Mouse (Mus musculus) stomach, postnatal 0 days (tissue): ENCODE measurements around the gene Agmo. TPM values are rescaled to one million over a fixed set of nuclear protein-coding genes. Genes with fewer than 3 reads are reported as not detected.

ENCODE experiments used
- ATAC-seq: fragments of 200-750 bp; cut with Nextera tagmentation; 2 replicates; pipeline ENCODE4 v1.8.0; 2017; ENCODE audit not compliant: low FRiP score, low TSS enrichment
- DNase-seq: peaks from one replicate; pipeline ENCODE4 v3.0.0-alpha.2; 2016; ENCODE audit warnings: low spot score
- H3K27ac ChIP-seq: fragments of 300-500 bp; sonication (generic); replicated peaks from 2 replicates; pipeline ENCODE4 v1.5.1; 2014; ENCODE audit warnings: mild to moderate bottlenecking, control low read depth
- H3K27me3 ChIP-seq: fragments of 300-500 bp; sonication (generic); 2 replicates; pipeline ENCODE4 v1.6.1; 2014; ENCODE audit warnings: low read length; ENCODE audit not compliant: control insufficient read depth, insufficient read depth
- H3K36me3 ChIP-seq: fragments of 300-500 bp; sonication (generic); 2 replicates; pipeline ENCODE4 v1.6.1; 2014; ENCODE audit warnings: low read length, mixed read lengths; ENCODE audit not compliant: control insufficient read depth, insufficient read depth
- H3K4me1 ChIP-seq: fragments of 300-500 bp; sonication (generic); replicated peaks from 2 replicates; pipeline ENCODE4 v1.6.1; 2014; ENCODE audit warnings: antibody characterized with exemption; ENCODE audit not compliant: control insufficient read depth, insufficient read depth
- H3K4me2 ChIP-seq: fragments of 300-500 bp; sonication (generic); replicated peaks from 2 replicates; pipeline ENCODE4 v1.6.1; 2014; ENCODE audit warnings: low read depth, mild to moderate bottlenecking, control low read depth, moderate library complexity
- H3K4me3 ChIP-seq: fragments of 300-500 bp; sonication (generic); 2 replicates; pipeline ENCODE4 v1.5.1; 2014; ENCODE audit warnings: low read depth, low read length, control low read depth
- H3K9ac ChIP-seq: fragments of 300-500 bp; sonication (generic); 2 replicates; pipeline ENCODE4 v1.6.1; 2014; ENCODE audit warnings: mild to moderate bottlenecking, low read length, control low read depth, mixed read lengths
- H3K9me3 ChIP-seq: fragments of 300-500 bp; sonication (generic); 2 replicates; pipeline ENCODE4 v1.6.1; 2016; ENCODE audit warnings: low read length; ENCODE audit not compliant: control insufficient read depth
- CTCF ChIP-seq: IDR thresholded peaks from 2 replicates; pipeline ENCODE4 v1.5.1; 2016; ENCODE audit warnings: antibody characterized with exemption, low read depth, mild to moderate bottlenecking, moderate library complexity
- EP300 ChIP-seq: optimal IDR thresholded peaks from 2 replicates; pipeline ENCODE3; 2016; ENCODE audit warnings: antibody characterized with exemption
- WGBS: fragments of 180-500 bp; shearing (Covaris S2); extraction: QIAGEN DNeasy Blood & Tissue Kit; methylation state at CpG from one replicate; pipeline ENCODE4 v1.1.7; 2014; 5-methylcytosine and 5-hydroxymethylcytosine counted together
- polyA plus RNA-seq: library from polyadenylated mRNA; unstranded; fragments of >200 nt; fragmentation: Nextera tagmentation; extraction: Ambion mirVana; gene quantifications from 2 replicates; pipeline ENCODE4 v1.2.1, GENCODE M21; 2015

The Agmo gene
- polyA plus RNA-seq, 1 experiment from 2014 or later, result 6.9 TPM

DNA sequence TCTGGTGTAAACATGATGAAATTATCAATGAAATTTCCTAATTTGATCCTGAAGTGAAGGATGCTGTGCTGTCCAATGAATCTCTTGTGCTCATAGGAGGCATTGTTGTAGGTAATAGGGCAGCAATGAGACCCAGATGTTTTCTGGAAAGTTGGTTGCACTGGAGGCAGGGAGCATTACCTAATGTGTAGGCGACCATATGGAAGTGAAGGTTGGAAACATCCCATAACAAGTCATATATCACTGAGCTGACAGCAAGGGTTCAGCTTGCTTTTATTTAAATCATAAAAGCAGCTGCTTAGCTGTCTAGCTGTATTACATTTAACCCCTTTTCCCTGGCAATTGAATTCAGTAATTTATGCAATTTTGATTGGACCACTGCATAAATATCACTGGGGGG, 299.6 kb downstream of the Agmo start:
- Histone ChIP-seq H3K9ac (no peak overlapping the region), H3K4me2 (no peak overlapping the region), H3K27ac (no peak overlapping the region), H3K9me3 (no peaks in the 10 kb centered on the region), H3K4me3 (no peak overlapping the region), H3K4me1 (no peaks in the 10 kb centered on the region), H3K27me3 (no peaks in the 10 kb centered on the region), H3K36me3 (no peaks in the 10 kb centered on the region)
- no peak for TF ChIP-seq CTCF
- no peak for TF ChIP-seq EP300
- ATAC-seq (no peak), DNase-seq (no peak)
- 34% methylated on average over 1 of the region's 1 CpGs for WGBS

GRCm38 (mm10) chr12:37558284-37558683, 316.8 kb downstream of the Agmo start:
- DNase-seq (no peak), ATAC-seq (no peak)
- no peaks in the 10 kb centered on the region for H3K9me3 ChIP-seq
- H3K4me2 ChIP-seq, result no peak overlapping the region
- no peak overlapping the region for H3K9ac ChIP-seq
- H3K27me3 ChIP-seq, result no peaks in the 10 kb centered on the region
- no peak overlapping the region for H3K4me3 ChIP-seq
- TF ChIP-seq CTCF (no peak), EP300 (no peak)
- H3K4me1 ChIP-seq, result no peaks in the 10 kb centered on the region
- H3K36me3 ChIP-seq, result no peaks in the 10 kb centered on the region
- no peak overlapping the region for H3K27ac ChIP-seq
- 37% methylated on average over 1 of the region's 1 CpGs for WGBS

DNA sequence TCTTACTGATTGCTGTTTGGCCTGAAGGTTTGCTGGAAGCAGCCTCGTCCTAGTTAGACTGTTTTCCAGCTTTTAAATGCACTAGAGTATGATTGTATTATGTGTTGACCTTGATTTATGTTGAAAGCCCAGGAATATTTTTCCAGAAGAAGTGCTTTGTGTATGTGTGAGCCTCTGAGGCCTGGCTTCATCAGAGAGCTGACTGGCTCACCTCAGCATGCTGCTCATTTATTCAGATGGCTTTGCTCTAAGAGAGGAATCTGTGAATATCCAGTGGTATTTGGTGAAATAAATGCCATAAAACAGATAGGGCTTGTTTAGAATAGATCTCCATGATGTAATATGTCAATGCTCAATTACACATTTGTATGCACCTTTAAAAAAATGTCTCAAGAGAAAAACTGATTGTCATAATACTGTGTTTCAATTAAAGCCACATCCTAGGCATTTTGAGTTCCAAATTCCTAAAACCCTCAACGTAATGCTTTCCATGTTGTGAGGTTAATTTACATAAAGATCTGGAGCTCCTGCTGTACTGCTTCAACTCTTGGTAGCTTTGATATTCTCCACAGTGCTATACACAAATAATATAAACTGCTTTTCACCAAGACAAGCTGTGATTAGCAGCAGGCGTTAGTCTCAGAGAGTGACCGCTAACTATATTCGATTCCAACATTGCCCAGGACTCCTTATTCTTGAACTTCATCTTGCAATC, 324.6 kb downstream of the Agmo start:
- Histone ChIP-seq H3K9me3 (no peaks in the 10 kb centered on the region), H3K9ac (no peak overlapping the region), H3K36me3 (no peaks in the 10 kb centered on the region), H3K4me1 (no peaks in the 10 kb centered on the region), H3K4me3 (no peak overlapping the region), H3K4me2 (no peak overlapping the region), H3K27ac (no peak overlapping the region), H3K27me3 (no peaks in the 10 kb centered on the region)
- ATAC-seq (no peak), DNase-seq (no peak)
- TF ChIP-seq CTCF, result no peak
- TF ChIP-seq EP300, result no peak
- WGBS, result 58% methylated on average over 5 of the region's 5 CpGs

DNA sequence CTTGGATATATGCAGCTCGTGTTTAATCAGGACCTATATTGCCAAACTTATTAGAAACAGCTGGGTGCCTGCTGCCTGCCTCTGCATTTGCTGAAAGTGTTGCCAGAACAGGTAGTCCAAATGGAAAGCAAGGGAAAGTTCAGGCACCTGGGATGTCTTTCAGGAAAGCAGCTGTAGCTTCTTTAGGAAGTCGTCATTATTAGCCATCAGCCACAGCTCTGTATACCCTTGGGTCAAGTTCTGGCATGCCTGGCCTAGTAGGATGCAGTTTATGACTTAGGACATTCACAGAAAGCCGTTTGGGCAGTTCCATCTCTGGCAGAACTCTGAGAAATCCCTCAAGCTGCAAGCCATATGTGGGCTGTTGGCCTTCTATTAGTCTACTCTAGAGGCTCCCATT, 330.5 kb downstream of the Agmo start:
- DNase-seq, result no peak
- H3K36me3 ChIP-seq, result no peaks in the 10 kb centered on the region

DNA sequence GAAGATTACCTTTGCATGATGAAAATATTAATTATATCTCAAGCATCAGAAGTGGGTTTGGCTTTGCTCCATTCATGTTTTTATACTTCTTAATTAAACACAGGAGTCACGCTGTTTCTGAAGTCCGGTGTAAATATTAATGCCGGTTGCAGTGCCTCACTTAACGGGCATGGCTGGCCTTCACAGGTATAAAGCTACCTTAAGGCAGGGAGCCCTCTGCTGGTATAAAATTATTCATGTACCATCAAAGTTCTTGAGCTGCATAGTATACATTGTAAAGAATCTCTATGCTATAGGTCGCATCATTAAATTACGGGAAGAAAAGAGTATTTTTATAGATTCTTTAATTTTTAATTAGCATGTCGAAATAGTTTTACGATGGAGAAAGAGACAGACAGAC, 341.3 kb downstream of the Agmo start:
- Histone ChIP-seq H3K9me3 (no peaks in the 10 kb centered on the region), H3K4me3 (no peak overlapping the region), H3K27me3 (no peaks in the 10 kb centered on the region), H3K4me2 (no peak overlapping the region), H3K36me3 (no peaks in the 10 kb centered on the region), H3K27ac (no peak overlapping the region), H3K9ac (no peak overlapping the region), H3K4me1 (no peaks in the 10 kb centered on the region)
- WGBS, result 72% methylated on average over 8 of the region's 8 CpGs
- ATAC-seq (no peak), DNase-seq (no peak)
- no peak for TF ChIP-seq EP300
- TF ChIP-seq CTCF, result peak; percentile 39

More for the DNA sequence above, 330.5 kb downstream of the Agmo start:
- H3K27me3 ChIP-seq, result no peaks in the 10 kb centered on the region
- no peak overlapping the region for H3K4me2 ChIP-seq
- H3K4me3 ChIP-seq, result no peak overlapping the region
- ATAC-seq, result no peak
- H3K27ac ChIP-seq, result no peak overlapping the region
- 49% methylated on average over 3 of the region's 3 CpGs for WGBS
- no peaks in the 10 kb centered on the region for H3K9me3 ChIP-seq
- TF ChIP-seq EP300, result no peak
- no peak for TF ChIP-seq CTCF
- H3K4me1 ChIP-seq, result no peaks in the 10 kb centered on the region
- H3K9ac ChIP-seq, result no peak overlapping the region

DNA sequence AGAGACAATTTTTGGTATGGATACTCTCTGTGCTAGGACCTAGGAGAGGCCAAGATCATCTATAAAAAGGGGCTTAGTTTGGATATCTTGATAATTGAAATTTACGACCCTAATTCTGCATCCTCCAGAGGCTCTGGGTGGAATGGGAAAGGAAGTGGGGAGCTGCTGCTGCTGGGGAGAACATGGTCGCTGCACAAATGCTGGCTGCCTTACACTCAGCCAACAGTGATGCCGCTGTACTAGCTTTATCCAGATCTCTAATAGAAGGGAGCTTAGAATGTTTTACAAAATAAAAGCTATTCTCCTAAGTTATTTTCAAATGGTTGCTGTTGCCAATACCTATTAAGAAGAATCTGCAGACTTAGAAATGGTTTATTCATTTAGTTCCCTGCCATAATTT, 351.4 kb downstream of the Agmo start:
- no peak for TF ChIP-seq CTCF
- no peak for TF ChIP-seq EP300
- no peak overlapping the region for H3K4me3 ChIP-seq
- no peaks in the 10 kb centered on the region for H3K9me3 ChIP-seq
- no peak for DNase-seq
- H3K27me3 ChIP-seq, result no peaks in the 10 kb centered on the region
- H3K4me2 ChIP-seq, result no peak overlapping the region
- H3K27ac ChIP-seq, result no peak overlapping the region
- H3K9ac ChIP-seq, result no peak overlapping the region
- H3K36me3 ChIP-seq, result no peaks in the 10 kb centered on the region
- no peak for ATAC-seq
- H3K4me1 ChIP-seq, result no peaks in the 10 kb centered on the region
- 52% methylated on average over 3 of the region's 3 CpGs for WGBS
